Mouse (Mus musculus) right cerebral cortex, postnatal 4 days (tissue): ENCODE results near the gene H2-Q7.
"Not testable (repeated sequence)": the region's sequence is repeated elsewhere in the genome, so short reads cannot be mapped to it uniquely, and the experiment has no call there.

ENCODE experiments used
- DNase-seq: peaks from one replicate; pipeline ENCODE4 v3.0.0-alpha.2; 2022

The H2-Q7 gene

GRCm38 (mm10) chr17:35438885-35439284, at the start of gene H2-Q7:
TSS of gene H2-Q7 (plus strand) at chr17:35439155.
- peak; percentile 32 for DNase-seq

GRCm38 (mm10) chr17:35389796-35390195, 49.2 kb upstream of the H2-Q7 start:
- DNase-seq: peak; percentile 51

GRCm38 (mm10) chr17:35392671-35393070, 46.3 kb upstream of the H2-Q7 start:
- not testable (repeated sequence) for DNase-seq

GRCm38 (mm10) chr17:35393864-35394800, 44.8 kb upstream of the H2-Q7 start:
- DNase-seq: not testable (repeated sequence)

- DNase-seq: not testable (repeated sequence)
These were observed 42.0 kb upstream of the H2-Q7 start for GRCm38 (mm10) chr17:35396956-35397355.

- DNase-seq: not testable (repeated sequence)
These were observed 25.9 kb upstream of the H2-Q7 start for GRCm38 (mm10) chr17:35413057-35413456.

- DNase-seq: not testable (repeated sequence)
These were observed 23.5 kb upstream of the H2-Q7 start for GRCm38 (mm10) chr17:35415273-35416129.

GRCm38 (mm10) chr17:35418772-35419171, 20.2 kb upstream of the H2-Q7 start:
- no peak for DNase-seq

- DNase-seq: not testable (repeated sequence)
These were observed 19.4 kb upstream of the H2-Q7 start for GRCm38 (mm10) chr17:35419564-35419963.

- DNase-seq: peak; percentile 85
These were observed 18.6 kb upstream of the H2-Q7 start for GRCm38 (mm10) chr17:35420206-35420810.

- DNase-seq: not testable (repeated sequence)
These were observed 17.6 kb upstream of the H2-Q7 start for GRCm38 (mm10) chr17:35421331-35421730.

- DNase-seq: not testable (repeated sequence)
These were observed 16.6 kb upstream of the H2-Q7 start for GRCm38 (mm10) chr17:35422360-35422759.

- not testable (repeated sequence) for DNase-seq
These were observed 15.7 kb upstream of the H2-Q7 start for GRCm38 (mm10) chr17:35423131-35423810.

GRCm38 (mm10) chr17:35424106-35424505, 14.8 kb upstream of the H2-Q7 start:
- DNase-seq: not testable (repeated sequence)

GRCm38 (mm10) chr17:35424624-35425416, 14.1 kb upstream of the H2-Q7 start, which contains the start of gene H2-Q6:
TSS of gene H2-Q6 (plus strand) at chr17:35424850.
- not testable (repeated sequence) for DNase-seq

GRCm38 (mm10) chr17:35425474-35425873, 13.5 kb upstream of the H2-Q7 start:
- DNase-seq: not testable (repeated sequence)

GRCm38 (mm10) chr17:35428883-35429282, 10.1 kb upstream of the H2-Q7 start:
- DNase-seq: not testable (repeated sequence)

- DNase-seq: not testable (repeated sequence)
These were observed 8.3 kb upstream of the H2-Q7 start for GRCm38 (mm10) chr17:35430671-35431070.

- DNase-seq: not testable (repeated sequence)
These were observed 6.8 kb upstream of the H2-Q7 start for GRCm38 (mm10) chr17:35432167-35432566.

- DNase-seq: peak; percentile 79
These were observed 4.1 kb upstream of the H2-Q7 start for GRCm38 (mm10) chr17:35434836-35435235.

- DNase-seq: not testable (repeated sequence)
These were observed 3.4 kb upstream of the H2-Q7 start for GRCm38 (mm10) chr17:35435577-35435976.
